Mouse (Mus musculus) brain, embryonic 14.5 days (tissue): ENCODE data around the gene Agxt2. TPM values are rescaled to one million over a fixed set of nuclear protein-coding genes. Genes with fewer than 3 reads are reported as not detected.
A peak's percentile ranks its signal among the peaks of the same experiment; 100 is the strongest.

Source experiments
- DNase-seq: peaks from one replicate; pipeline ENCODE4 v3.0.0-alpha.2; 2011; ENCODE audit warnings: low read depth
- CTCF ChIP-seq: fragments of 200-500 bp; IDR thresholded peaks from 2 replicates; pipeline ENCODE4 v1.5.1; 2012; ENCODE audit warnings: inconsistent platforms, mild to moderate bottlenecking, moderate library complexity, borderline replicate concordance; ENCODE audit not compliant: insufficient read depth, insufficient read length; ENCODE audit errors: extremely low read depth
- POLR2A ChIP-seq: fragments of 200-500 bp; IDR thresholded peaks from 2 replicates; pipeline ENCODE4 v1.6.1; 2012; ENCODE audit warnings: mild to moderate bottlenecking, inconsistent platforms, borderline replicate concordance; ENCODE audit not compliant: poor library complexity, insufficient read depth, insufficient read length, severe bottlenecking; ENCODE audit errors: extremely low read depth
- polyA plus RNA-seq: library from polyadenylated mRNA; depleted of rRNA; stranded (reverse); fragments of >200 nt; gene quantifications from 2 replicates; pipeline ENCODE4 v1.2.3, GENCODE M21; 2012; rRNA removed

Gene Agxt2
- polyA plus RNA-seq, 1 experiment: not detected

GRCm38 (mm10) chr15:10436893-10437292 is 78.6 kb downstream of the Agxt2 start:
- TF ChIP-seq POLR2A (no peak), CTCF (no peak)
- DNase-seq: peak; percentile 13

DNA sequence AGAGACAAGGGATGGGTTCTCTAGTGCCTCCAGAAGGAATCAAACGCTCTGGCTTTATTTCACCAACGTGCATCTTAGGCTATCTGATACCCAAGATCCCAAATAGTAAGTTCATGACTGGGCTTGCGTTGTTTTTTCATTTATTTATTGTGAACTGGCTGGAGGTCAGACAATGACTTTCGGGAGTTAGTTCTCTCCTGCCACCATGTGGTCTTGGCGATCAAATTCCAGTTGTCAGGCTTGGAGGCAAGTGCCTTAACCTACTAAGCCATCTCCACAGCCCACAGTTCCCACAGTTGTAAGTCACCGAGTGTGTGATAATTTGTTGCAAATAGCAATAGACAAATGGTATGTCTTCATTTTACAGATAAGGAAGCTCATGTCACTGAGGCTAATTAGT is 81.6 kb downstream of the Agxt2 start:
- DNase-seq: peak; percentile 20
- peak; percentile 11; the same call in 1 of the 2 replicates for TF ChIP-seq CTCF
- TF ChIP-seq POLR2A: no peak

- TF ChIP-seq CTCF (no peak), POLR2A (no peak)
- no peak for DNase-seq
Measured at GRCm38 (mm10) chr15:10441493-10441892, 83.2 kb downstream of the Agxt2 start.

DNA sequence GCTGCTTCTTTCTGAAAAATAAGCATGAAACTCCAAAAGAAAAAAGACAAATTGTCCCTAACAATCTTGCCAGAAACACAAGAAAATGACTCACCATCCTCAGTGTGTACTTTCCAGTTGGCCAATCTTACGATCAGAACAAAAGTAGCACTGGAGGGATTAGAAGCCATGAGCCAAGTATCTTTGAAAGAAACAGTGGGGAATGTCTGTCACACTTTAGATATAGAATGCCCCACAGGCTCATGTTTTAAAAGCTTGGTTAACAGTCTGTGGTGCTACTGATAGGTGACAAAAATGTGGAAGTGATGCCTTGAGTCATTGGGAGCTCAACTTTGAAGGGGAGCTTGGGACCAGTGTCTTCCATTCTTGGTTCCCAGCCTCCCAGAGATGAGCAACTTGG is 83.9 kb downstream of the Agxt2 start:
- no peak for DNase-seq
- TF ChIP-seq POLR2A: no peak
- no peak for TF ChIP-seq CTCF

DNA sequence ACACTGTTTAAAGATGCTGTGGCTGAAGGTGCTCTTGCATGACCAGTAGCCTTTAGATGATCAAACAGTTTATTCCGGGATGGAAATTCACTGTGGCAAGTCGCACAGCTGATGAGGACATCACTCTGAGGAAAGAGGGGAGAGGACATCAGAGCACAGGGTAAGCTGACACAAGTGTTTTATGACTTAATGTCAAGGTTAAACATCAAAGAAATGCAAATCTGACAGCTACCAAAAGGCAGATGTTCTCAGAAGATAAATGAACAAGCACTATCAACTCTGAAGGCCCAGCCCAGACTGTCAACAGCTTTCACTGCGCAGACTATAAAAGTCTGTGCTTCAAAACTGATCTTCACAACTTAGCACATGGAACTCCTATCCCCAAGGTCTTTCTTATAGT is 88.8 kb downstream of the Agxt2 start:
- TF ChIP-seq CTCF (no peak), POLR2A (no peak)
- no peak for DNase-seq

Other genes starting within 250 kb of the Agxt2 start
- gene Prlr, start 181.3 kb upstream of the Agxt2 start, polyA plus RNA-seq: 0.32 and 0.52 TPM in 2 replicates
- not detected in 2 replicates for gene Gm21973, start 33.2 kb upstream of the Agxt2 start, polyA plus RNA-seq
- gene Dnajc21, start 112.0 kb downstream of the Agxt2 start, polyA plus RNA-seq: 6.6 and 12.6 TPM in 2 replicates
- gene Brix1, start 127.4 kb downstream of the Agxt2 start, polyA plus RNA-seq: 20.3 and 21.5 TPM in 2 replicates
- gene Rad1, start 127.5 kb downstream of the Agxt2 start, polyA plus RNA-seq: 22.0 and 29.5 TPM in 2 replicates
- not detected in 2 replicates for gene Ttc23l, start 200.1 kb downstream of the Agxt2 start, polyA plus RNA-seq